Mouse (Mus musculus) ES-E14 (cell line): ENCODE measurements around the gene Nupr1l.

Experiments
- CHD2 ChIP-seq: IDR thresholded peaks from 2 replicates; pipeline ENCODE4 v1.6.1; 2014; ENCODE audit warnings: mild to moderate bottlenecking, low read depth, low read length, inconsistent platforms
- MAFK ChIP-seq: IDR thresholded peaks from 2 replicates; pipeline ENCODE4 v1.6.1; 2014; ENCODE audit warnings: mild to moderate bottlenecking, low read depth, low read length, inconsistent platforms; ENCODE audit not compliant: insufficient read depth
- ZNF384 ChIP-seq: IDR thresholded peaks from 2 replicates; pipeline ENCODE4 v1.6.1; 2012; ENCODE audit warnings: low read depth, low read length, inconsistent platforms

GRCm38 (mm10) chr5:129895198-129896088, 12.9 kb upstream of the Nupr1l start, which contains the start of gene Zbed5:
- TF ChIP-seq ZNF384 (no peak), MAFK (no peak), CHD2 (peak; percentile 89)
